Mouse (Mus musculus) neural tube, embryonic 14.5 days (tissue): ENCODE measurements at regions not wholly inside any gene's neighbourhood (a gene's known extent, or its start where the extent isn't known, plus 50 kb on each side); places are given as distances from the start of the nearest gene placed in this dataset.

Experiments used
- ATAC-seq: fragments of 200-750 bp; cut with Nextera tagmentation; 2 replicates; pipeline ENCODE4 v1.8.0; 2017; ENCODE audit warnings: low read depth, mild to moderate bottlenecking, moderate TSS enrichment, moderate library complexity
- H3K27ac ChIP-seq: fragments of 300-500 bp; sonication (generic); 2 replicates; pipeline ENCODE4 v1.5.1; 2014; ENCODE audit warnings: low read depth, mild to moderate bottlenecking, control low read depth, low read length, moderate library complexity, mixed read lengths
- H3K27me3 ChIP-seq: fragments of 300-500 bp; sonication (generic); 2 replicates; pipeline ENCODE4 v1.6.1; 2014; ENCODE audit warnings: low read length; ENCODE audit not compliant: control insufficient read depth, insufficient read depth
- H3K36me3 ChIP-seq: fragments of 300-500 bp; sonication (generic); 2 replicates; pipeline ENCODE4 v1.6.1; 2014; ENCODE audit warnings: low read length, mixed read lengths; ENCODE audit not compliant: control insufficient read depth, insufficient read depth
- H3K4me1 ChIP-seq: fragments of 300-500 bp; sonication (generic); 2 replicates; pipeline ENCODE4 v1.6.1; 2014; ENCODE audit warnings: low read length; ENCODE audit not compliant: control insufficient read depth, insufficient read depth
- H3K4me2 ChIP-seq: fragments of 300-500 bp; sonication (generic); 2 replicates; pipeline ENCODE4 v1.6.1; 2014; ENCODE audit warnings: mild to moderate bottlenecking, low read depth, low read length, control low read depth
- H3K4me3 ChIP-seq: fragments of 300-500 bp; sonication (generic); 2 replicates; pipeline ENCODE4 v1.5.1; 2014; ENCODE audit warnings: low read depth, low read length, control low read depth, mixed read lengths
- H3K9ac ChIP-seq: fragments of 300-500 bp; sonication (generic); replicated peaks from 2 replicates; pipeline ENCODE4 v1.6.1; 2014; ENCODE audit warnings: low read depth, mild to moderate bottlenecking, control low read depth, low read length, mixed read lengths
- H3K9me3 ChIP-seq: fragments of 300-500 bp; sonication (generic); 2 replicates; pipeline ENCODE4 v1.6.1; 2016; ENCODE audit warnings: low read length; ENCODE audit not compliant: control insufficient read depth
- WGBS: fragments of 180-500 bp; shearing (Covaris S2); extraction: QIAGEN DNeasy Blood & Tissue Kit; methylation state at CpG from one replicate; pipeline ENCODE4 v1.1.7; 2014; 5-methylcytosine and 5-hydroxymethylcytosine counted together

DNA sequence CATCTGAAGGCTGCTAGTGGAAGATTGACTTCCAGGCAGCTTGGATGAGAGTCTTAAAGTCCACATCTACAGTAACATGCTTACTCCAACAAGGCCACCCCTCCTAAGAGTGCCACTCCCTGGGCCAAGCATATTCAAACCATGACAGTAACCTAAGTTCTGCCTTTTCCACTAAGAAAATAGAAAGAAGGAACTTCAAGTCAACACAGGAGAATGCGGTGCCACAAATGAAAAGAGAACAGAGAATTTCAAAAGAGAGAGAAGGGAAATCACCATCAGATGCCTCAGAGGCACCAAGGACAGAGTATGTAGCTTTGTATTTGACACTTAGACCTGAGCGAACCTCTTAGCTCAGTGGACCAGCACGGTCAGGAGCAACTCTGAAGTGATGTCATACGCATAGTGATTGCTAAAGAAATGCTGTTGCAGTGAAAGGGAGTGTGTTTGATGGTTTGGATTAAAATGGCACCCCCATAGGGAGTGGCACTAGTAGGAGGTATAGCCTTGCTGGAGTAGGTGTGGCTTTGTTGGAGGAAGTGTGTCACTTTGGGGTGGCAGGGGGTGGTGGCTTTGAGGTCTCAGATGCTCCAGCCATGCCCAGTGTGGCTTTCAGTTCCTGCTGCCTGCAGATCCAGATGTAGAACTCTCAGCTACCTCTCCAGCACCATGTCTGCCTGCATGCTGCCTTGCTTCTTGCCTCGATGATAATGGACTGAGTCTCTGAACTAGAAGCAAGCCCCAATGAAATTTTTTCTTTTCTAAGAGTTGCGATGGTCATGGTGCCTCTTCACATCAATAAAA lies 77.1 kb upstream of the Cnot2 start:
- Histone ChIP-seq H3K9me3 (no peaks in the 10 kb centered on the region), H3K9ac (no peak overlapping the region), H3K27me3 (no peaks in the 10 kb centered on the region), H3K27ac (no peak overlapping the region), H3K4me2 (no peak overlapping the region), H3K4me3 (no peak overlapping the region), H3K36me3 (no peaks in the 10 kb centered on the region), H3K4me1 (no peaks in the 10 kb centered on the region)
- WGBS: 97% methylated on average over 6 of the region's 6 CpGs
- no peak for ATAC-seq

DNA sequence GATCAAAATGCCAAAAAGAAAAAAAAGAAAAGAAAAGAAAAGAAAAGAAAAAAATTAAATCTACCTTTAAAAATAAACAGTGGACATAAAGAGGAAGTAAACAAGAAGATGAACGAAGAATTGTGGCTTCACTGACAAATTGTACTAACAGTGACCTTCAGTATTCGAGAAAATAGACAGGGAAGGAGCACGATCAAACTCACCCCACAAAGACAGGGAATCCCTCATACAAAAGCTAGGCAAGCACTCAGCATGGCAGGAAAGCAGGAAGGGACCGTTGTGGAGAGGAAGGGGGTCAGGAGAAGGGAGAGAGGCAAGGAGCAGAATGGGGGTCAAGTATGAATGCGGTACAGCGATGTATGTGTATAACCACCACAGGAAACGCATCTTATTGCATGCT lies 74.6 kb upstream of the Cnot2 start:
- 80% methylated on average over 7 of the region's 7 CpGs for WGBS
- no peak for ATAC-seq
- H3K36me3 ChIP-seq: no peaks in the 10 kb centered on the region

DNA sequence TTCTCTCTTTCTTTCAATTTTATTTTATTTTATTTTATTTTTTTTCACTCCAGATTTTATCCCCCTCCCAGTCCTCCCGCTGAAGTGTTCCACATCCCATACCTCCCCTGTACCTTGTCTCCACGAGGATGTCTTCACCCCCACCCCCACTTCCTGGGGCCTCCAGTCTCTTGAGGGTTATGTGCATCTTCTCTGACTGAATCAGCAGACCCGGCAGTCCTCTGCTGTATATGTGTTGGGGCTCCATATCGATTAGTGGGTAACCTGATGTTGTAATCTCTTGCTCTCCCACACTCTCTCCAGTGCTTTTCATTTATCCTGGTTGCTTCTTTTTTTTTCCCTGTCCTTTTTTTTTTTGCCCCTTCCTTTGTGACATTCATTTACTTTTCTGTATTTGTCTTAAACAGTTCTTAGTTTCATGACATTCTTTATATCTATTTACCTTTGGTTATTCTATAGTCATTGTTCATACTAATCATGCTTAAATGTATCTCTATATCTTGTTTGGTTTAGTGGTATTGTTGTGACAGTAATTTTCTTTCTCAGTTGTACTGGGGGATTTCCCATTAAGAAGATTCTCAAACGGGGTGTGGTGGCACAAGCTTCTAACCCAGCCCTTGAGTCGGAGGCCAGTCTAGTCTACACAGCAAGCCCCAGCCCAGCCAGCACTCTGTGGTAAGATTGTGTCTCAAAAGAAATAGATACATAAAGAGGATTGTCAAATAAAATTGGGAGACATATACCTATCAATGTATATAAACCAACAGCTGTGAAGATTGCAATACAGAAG lies 73.9 kb upstream of the Cnot2 start:
- no peak overlapping the region for H3K4me3 ChIP-seq
- H3K4me2 ChIP-seq: no peak overlapping the region
- H3K4me1 ChIP-seq: no peaks in the 10 kb centered on the region
- no peak overlapping the region for H3K9ac ChIP-seq
- no peaks in the 10 kb centered on the region for H3K36me3 ChIP-seq
- ATAC-seq: no peak
- no peak overlapping the region for H3K27ac ChIP-seq
- 83% methylated on average over 6 of the region's 6 CpGs for WGBS
- no peaks in the 10 kb centered on the region for H3K27me3 ChIP-seq
- no peaks in the 10 kb centered on the region for H3K9me3 ChIP-seq

More for the DNA sequence above, 74.6 kb upstream of the Cnot2 start:
- no peak overlapping the region for H3K27ac ChIP-seq
- H3K9me3 ChIP-seq: no peaks in the 10 kb centered on the region
- no peak overlapping the region for H3K4me3 ChIP-seq
- no peak overlapping the region for H3K4me2 ChIP-seq
- no peaks in the 10 kb centered on the region for H3K4me1 ChIP-seq
- no peak overlapping the region for H3K9ac ChIP-seq
- H3K27me3 ChIP-seq: no peaks in the 10 kb centered on the region

DNA sequence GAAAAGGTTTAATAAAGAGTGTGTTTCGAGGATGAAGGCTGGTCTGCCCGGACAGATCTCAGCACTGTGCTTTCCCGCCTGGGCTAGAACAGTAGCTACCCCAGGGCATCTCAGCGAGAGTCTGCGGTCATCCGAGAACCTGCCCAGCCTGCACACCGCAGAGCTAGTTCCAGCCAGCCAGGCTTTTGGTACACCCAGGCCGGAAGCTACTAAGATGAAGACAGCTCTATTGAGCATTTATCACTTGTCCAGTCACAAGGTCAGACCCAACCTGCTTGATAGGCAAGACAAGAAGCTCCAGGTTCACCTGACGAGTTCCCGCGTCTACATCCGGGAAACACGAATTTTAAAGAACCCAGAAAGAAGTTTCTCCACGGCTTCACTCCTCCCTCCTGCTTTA lies 72.8 kb upstream of the Cnot2 start:
- no peak for ATAC-seq

DNA sequence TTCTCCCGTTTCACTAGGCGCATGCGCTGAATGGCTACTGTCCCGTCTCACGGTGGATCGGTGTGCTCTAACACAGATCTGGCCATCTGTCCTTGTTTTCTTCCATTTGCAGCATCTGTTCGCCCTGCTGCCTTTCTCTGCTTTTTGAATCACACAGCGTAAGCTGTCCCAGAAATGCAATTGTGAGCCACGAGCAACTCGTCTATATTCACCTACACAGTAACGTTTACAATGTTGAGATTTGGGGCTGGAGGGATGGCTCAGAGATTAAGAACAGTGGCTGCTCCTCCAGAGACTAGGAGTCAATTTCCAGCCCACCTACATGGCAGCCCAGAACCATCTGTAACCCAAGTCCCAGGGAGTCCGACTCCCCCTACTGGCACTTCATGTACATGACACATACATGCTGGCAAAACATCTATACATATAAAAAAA lies 72.2 kb upstream of the Cnot2 start:
- Histone ChIP-seq H3K36me3 (no peaks in the 10 kb centered on the region), H3K9me3 (no peaks in the 10 kb centered on the region), H3K4me3 (no peak overlapping the region), H3K9ac (no peak overlapping the region), H3K4me1 (no peaks in the 10 kb centered on the region), H3K4me2 (no peak overlapping the region), H3K27me3 (no peaks in the 10 kb centered on the region), H3K27ac (no peak overlapping the region)
- 73% methylated on average over 12 of the region's 12 CpGs for WGBS
- ATAC-seq: no peak

More for the DNA sequence above, 72.8 kb upstream of the Cnot2 start:
- Histone ChIP-seq H3K36me3 (no peaks in the 10 kb centered on the region), H3K4me3 (no peak overlapping the region), H3K4me1 (no peaks in the 10 kb centered on the region), H3K4me2 (no peak overlapping the region), H3K27me3 (no peaks in the 10 kb centered on the region), H3K9ac (no peak overlapping the region), H3K9me3 (no peaks in the 10 kb centered on the region), H3K27ac (no peak overlapping the region)
- WGBS: 94% methylated on average over 14 of the region's 14 CpGs

DNA sequence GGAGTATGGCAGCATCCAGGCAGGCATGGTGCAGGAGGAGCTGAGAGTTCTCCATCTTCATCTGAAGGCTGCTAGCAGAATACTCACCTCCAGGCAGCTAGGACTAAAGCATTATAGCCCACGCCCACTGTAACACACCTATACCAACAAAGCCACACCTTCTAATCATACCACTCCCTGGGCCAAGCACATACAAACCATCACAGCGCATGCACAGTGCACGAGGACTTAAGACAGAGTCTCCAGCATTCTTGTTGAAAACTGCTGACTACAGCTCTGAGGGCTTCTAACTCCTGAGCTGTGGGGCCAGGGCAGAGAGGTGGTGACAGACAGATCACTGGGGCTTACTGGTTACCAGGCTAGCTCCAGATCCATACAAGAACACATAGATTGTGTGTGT lies 68.0 kb upstream of the Cnot2 start:
- Histone ChIP-seq H3K4me3 (no peak overlapping the region), H3K4me1 (no peaks in the 10 kb centered on the region), H3K36me3 (no peaks in the 10 kb centered on the region), H3K9me3 (no peaks in the 10 kb centered on the region), H3K9ac (no peak overlapping the region), H3K4me2 (no peak overlapping the region), H3K27me3 (no peaks in the 10 kb centered on the region), H3K27ac (no peak overlapping the region)
- ATAC-seq: no peak
- WGBS: 91% methylated on average over 3 of the region's 3 CpGs

DNA sequence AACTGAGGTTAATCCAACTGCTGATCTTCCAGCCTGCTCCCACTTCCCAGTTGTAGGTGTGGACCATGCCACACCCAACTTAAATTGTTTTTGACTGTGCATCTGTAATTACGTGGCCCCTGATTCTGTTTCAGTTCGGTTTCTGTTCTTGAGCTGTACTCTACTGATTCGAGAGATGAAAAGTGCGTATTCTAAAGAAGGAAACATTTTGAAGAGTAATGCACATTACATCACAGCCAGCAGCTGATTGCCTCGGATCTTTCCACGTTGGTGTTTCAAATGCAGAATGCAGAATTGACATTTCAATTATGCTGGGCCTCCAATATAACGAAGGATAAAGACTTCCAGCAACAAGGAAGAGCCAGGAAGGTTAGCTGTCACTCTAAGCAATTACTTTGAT lies 64.7 kb upstream of the Cnot2 start:
- WGBS: 85% methylated on average over 7 of the region's 7 CpGs
- Histone ChIP-seq H3K4me2 (no peak overlapping the region), H3K27me3 (no peaks in the 10 kb centered on the region), H3K9me3 (no peaks in the 10 kb centered on the region), H3K27ac (no peak overlapping the region), H3K9ac (no peak overlapping the region), H3K36me3 (no peaks in the 10 kb centered on the region), H3K4me1 (no peaks in the 10 kb centered on the region), H3K4me3 (no peak overlapping the region)
- ATAC-seq: no peak

DNA sequence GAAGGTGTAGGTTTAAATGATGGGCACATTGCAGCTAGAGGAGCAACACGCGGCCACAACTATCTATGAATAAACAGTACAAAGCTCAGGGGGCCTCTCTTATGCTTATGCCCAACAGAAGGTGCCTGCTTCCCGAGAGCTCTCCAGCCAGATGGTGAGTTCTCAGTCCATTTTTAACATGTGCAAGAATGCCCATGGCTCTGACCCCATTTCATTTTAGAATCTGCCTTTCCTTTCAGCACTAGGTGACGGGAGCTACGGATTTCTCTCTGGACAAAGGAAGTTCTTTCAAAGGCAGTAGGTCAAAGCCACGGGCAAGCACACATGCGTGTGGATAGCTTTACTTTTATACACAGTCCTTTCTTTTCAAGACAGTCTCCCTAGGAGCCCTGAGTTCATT lies 64.3 kb upstream of the Cnot2 start:
- WGBS: 37% methylated on average over 7 of the region's 7 CpGs
- ATAC-seq: no peak
- Histone ChIP-seq H3K9ac (no peak overlapping the region), H3K4me3 (no peak overlapping the region), H3K4me2 (no peak overlapping the region), H3K9me3 (no peaks in the 10 kb centered on the region), H3K27ac (no peak overlapping the region), H3K36me3 (no peaks in the 10 kb centered on the region), H3K27me3 (no peaks in the 10 kb centered on the region), H3K4me1 (no peaks in the 10 kb centered on the region)

DNA sequence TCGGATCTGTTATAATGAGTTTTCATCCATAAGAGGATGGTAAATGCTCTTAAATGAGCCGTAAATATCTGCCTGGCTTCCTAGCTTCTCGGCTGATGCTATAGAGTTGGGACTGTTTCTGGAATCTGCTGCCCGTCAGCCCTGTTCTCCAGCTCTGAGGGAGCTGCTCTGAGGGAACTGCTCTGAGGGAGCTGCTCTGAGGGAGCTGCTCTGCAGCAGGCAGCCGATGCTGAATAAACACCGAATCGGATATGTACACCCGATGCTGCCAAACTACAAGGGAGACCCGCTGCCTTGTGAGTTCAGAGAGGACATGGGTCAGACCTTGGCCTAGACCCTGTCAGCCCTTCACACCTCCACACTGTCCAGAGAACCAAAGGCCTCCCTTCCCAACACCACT lies 63.8 kb upstream of the Cnot2 start:
- no peaks in the 10 kb centered on the region for H3K36me3 ChIP-seq
- no peaks in the 10 kb centered on the region for H3K9me3 ChIP-seq
- 81% methylated on average over 9 of the region's 9 CpGs for WGBS
- no peak overlapping the region for H3K4me2 ChIP-seq
- H3K4me3 ChIP-seq: no peak overlapping the region
- ATAC-seq: no peak
- H3K27ac ChIP-seq: no peak overlapping the region
- H3K4me1 ChIP-seq: no peaks in the 10 kb centered on the region
- H3K9ac ChIP-seq: no peak overlapping the region
- H3K27me3 ChIP-seq: no peaks in the 10 kb centered on the region
